Mouse (Mus musculus) CH12.LX (cell line): Measurements from ENCODE around the gene Anxa3. TPM values are rescaled to one million over a fixed set of nuclear protein-coding genes. Genes with fewer than 3 reads are reported as not detected.

Experiments
- DNase-seq: peaks from one replicate; pipeline ENCODE4 v3.0.0-alpha.2; 2013; ENCODE audit errors: extremely low read depth
- H3K27ac ChIP-seq: 2 replicates; pipeline ENCODE4 v1.5.1; 2012; ENCODE audit warnings: low read depth, mild to moderate bottlenecking, control low read depth, moderate library complexity; ENCODE audit not compliant: insufficient read depth
- H3K27me3 ChIP-seq: replicated peaks from 2 replicates; pipeline ENCODE3; 2012; ENCODE audit warnings: inconsistent platforms
- H3K36me3 ChIP-seq, 2 experiments: replicated peaks in 1 of 2; 2 replicates each; pipeline versions ENCODE3 to v1.6.1; 2012; ENCODE audit warnings: inconsistent platforms in 1 of 2, low read length in 1 of 2, mild to moderate bottlenecking in 1 of 2, mixed read lengths in 1 of 2, moderate library complexity in 1 of 2; ENCODE audit not compliant: control insufficient read depth in 1 of 2, insufficient read depth in 1 of 2
- H3K4me1 ChIP-seq, 2 experiments: 2 replicates each; pipeline ENCODE4 v1.6.1; 2012; ENCODE audit warnings: inconsistent platforms in 1 of 2, moderate library complexity in 1 of 2; ENCODE audit not compliant: insufficient read depth in 2 of 2, control insufficient read depth in 1 of 2
- H3K4me2 ChIP-seq: 2 replicates; pipeline ENCODE4 v1.6.1; 2012; ENCODE audit warnings: low read depth, mild to moderate bottlenecking, control low read depth; ENCODE audit not compliant: poor library complexity, insufficient read depth, severe bottlenecking
- H3K4me3 ChIP-seq, 3 experiments: fragments of 150-350 bp in 1 of 3; sonication (generic) in 1 of 3; replicated peaks in 1 of 3; 2 replicates each; pipeline versions ENCODE3 to v1.5.1; 2011 to 2012; ENCODE audit warnings: low read depth in 2 of 3, low read length in 2 of 3, mild to moderate bottlenecking in 2 of 3, moderate library complexity in 2 of 3, control low read depth in 1 of 3, improper control_type of control experiment in 1 of 3, inconsistent platforms in 1 of 3, mixed read lengths in 1 of 3; ENCODE audit not compliant: poor library complexity in 1 of 3
- H3K79me2 ChIP-seq: replicated peaks from 2 replicates; pipeline ENCODE4 v1.6.1; 2012; ENCODE audit warnings: mild to moderate bottlenecking, moderate library complexity; ENCODE audit not compliant: control insufficient read depth, poor library complexity, insufficient read depth, severe bottlenecking; ENCODE audit errors: extremely low read depth
- H3K9ac ChIP-seq: 2 replicates; pipeline ENCODE4 v1.6.1; 2012; ENCODE audit warnings: low read depth, mild to moderate bottlenecking, control low read depth, moderate library complexity; ENCODE audit not compliant: insufficient read depth
- H3K9me3 ChIP-seq: replicated peaks from 2 replicates; pipeline ENCODE3; 2012; ENCODE audit warnings: low read length, inconsistent platforms, mixed read lengths
- CHD1 ChIP-seq: IDR thresholded peaks from 2 replicates; pipeline ENCODE4 v1.6.1; 2012; ENCODE audit warnings: low read depth, low read length, improper control_type of control experiment, inconsistent platforms
- CHD2 ChIP-seq: IDR thresholded peaks from 2 replicates; pipeline ENCODE4 v1.6.1; 2011; ENCODE audit warnings: low read length, improper control_type of control experiment
- CTCF ChIP-seq, 2 experiments: IDR thresholded peaks in 1 of 2; conservative IDR thresholded peaks in 1 of 2; 2 replicates each; pipeline ENCODE4 v1.5.1; 2011 to 2012; ENCODE audit warnings: low read depth in 2 of 2, low read length in 2 of 2, improper control_type of control experiment in 1 of 2, inconsistent platforms in 1 of 2, mild to moderate bottlenecking in 1 of 2, moderate library complexity in 1 of 2
- ELF1 ChIP-seq: IDR thresholded peaks from 2 replicates; pipeline ENCODE4 v1.6.1; 2014; ENCODE audit warnings: low read depth, mild to moderate bottlenecking, inconsistent platforms, low read length, improper control_type of control experiment
- ETS1 ChIP-seq: conservative IDR thresholded peaks from 2 replicates; pipeline ENCODE4 v1.6.1; 2012; ENCODE audit warnings: low read depth, mild to moderate bottlenecking, inconsistent platforms, low read length, improper control_type of control experiment, moderate library complexity
- HCFC1 ChIP-seq: IDR thresholded peaks from 2 replicates; pipeline ENCODE4 v1.6.1; 2012; ENCODE audit warnings: low read depth, mild to moderate bottlenecking, inconsistent platforms, low read length, improper control_type of control experiment
- JUND ChIP-seq: conservative IDR thresholded peaks from 2 replicates; pipeline ENCODE4 v1.6.1; 2011; ENCODE audit warnings: low read depth, low read length, improper control_type of control experiment
- KAT2A ChIP-seq: IDR thresholded peaks from 2 replicates; pipeline ENCODE4 v1.6.1; 2012; ENCODE audit warnings: low read length, improper control_type of control experiment, inconsistent platforms; ENCODE audit not compliant: insufficient replicate concordance
- MAX ChIP-seq: IDR thresholded peaks from 2 replicates; pipeline ENCODE4 v1.6.1; 2011; ENCODE audit warnings: low read length, improper control_type of control experiment
- MEF2A ChIP-seq: IDR thresholded peaks from 2 replicates; pipeline ENCODE4 v1.6.1; 2014; ENCODE audit warnings: low read depth, mild to moderate bottlenecking, inconsistent platforms, low read length, improper control_type of control experiment, borderline replicate concordance
- MXI1 ChIP-seq: IDR thresholded peaks from 2 replicates; pipeline ENCODE4 v1.6.1; 2011; ENCODE audit warnings: mild to moderate bottlenecking, low read depth, low read length, improper control_type of control experiment
- MYC ChIP-seq: IDR thresholded peaks from 2 replicates; pipeline ENCODE4 v1.6.1; 2011; ENCODE audit warnings: low read depth, mild to moderate bottlenecking, improper control_type of control experiment, low read length
- NRF1 ChIP-seq: IDR thresholded peaks from 2 replicates; pipeline ENCODE4 v1.6.1; 2014; ENCODE audit warnings: low read depth, mild to moderate bottlenecking, inconsistent platforms, low read length, improper control_type of control experiment, moderate library complexity
- POLR2A ChIP-seq: IDR thresholded peaks from 2 replicates; pipeline ENCODE4 v1.6.1; 2011; ENCODE audit warnings: low read depth, mild to moderate bottlenecking, improper control_type of control experiment, low read length
- RAD21 ChIP-seq: IDR thresholded peaks from 2 replicates; pipeline ENCODE4 v1.6.1; 2011; ENCODE audit warnings: low read depth, mild to moderate bottlenecking, low read length, improper control_type of control experiment, moderate library complexity
- RCOR1 ChIP-seq: conservative IDR thresholded peaks from 2 replicates; pipeline ENCODE4 v1.6.1; 2012; ENCODE audit warnings: low read depth, mild to moderate bottlenecking, inconsistent platforms, low read length, improper control_type of control experiment
- SIN3A ChIP-seq: IDR thresholded peaks from 2 replicates; pipeline ENCODE4 v1.6.1; 2012; ENCODE audit warnings: low read length, improper control_type of control experiment, inconsistent platforms
- SMC3 ChIP-seq: IDR thresholded peaks from 2 replicates; pipeline ENCODE4 v1.6.1; 2011; ENCODE audit warnings: low read depth, low read length, improper control_type of control experiment
- TBP ChIP-seq: conservative IDR thresholded peaks from 2 replicates; pipeline ENCODE4 v1.6.1; 2011; ENCODE audit warnings: low read depth, low read length, improper control_type of control experiment
- TCF12 ChIP-seq: IDR thresholded peaks from 2 replicates; pipeline ENCODE4 v1.6.1; 2014; ENCODE audit warnings: low read depth, mild to moderate bottlenecking, inconsistent platforms, low read length, improper control_type of control experiment
- UBTF ChIP-seq: IDR thresholded peaks from 2 replicates; pipeline ENCODE4 v1.6.1; 2012; ENCODE audit warnings: low read depth, mild to moderate bottlenecking, inconsistent platforms, low read length, improper control_type of control experiment, moderate library complexity
- USF1 ChIP-seq: IDR thresholded peaks from 2 replicates; pipeline ENCODE4 v1.6.1; 2014; ENCODE audit warnings: low read depth, mild to moderate bottlenecking, inconsistent platforms, low read length, improper control_type of control experiment
- USF2 ChIP-seq: conservative IDR thresholded peaks from 2 replicates; pipeline ENCODE4 v1.6.1; 2011; ENCODE audit warnings: low read depth, low read length, improper control_type of control experiment
- ZC3H11A ChIP-seq: IDR thresholded peaks from 2 replicates; pipeline ENCODE4 v1.6.1; 2012; ENCODE audit warnings: low read depth, mild to moderate bottlenecking, inconsistent platforms, low read length, improper control_type of control experiment
- ZKSCAN1 ChIP-seq: IDR thresholded peaks from 2 replicates; pipeline ENCODE4 v1.6.1; 2012; ENCODE audit warnings: low read depth, inconsistent platforms, low read length, improper control_type of control experiment, borderline replicate concordance
- ZMIZ1 ChIP-seq: IDR thresholded peaks from 2 replicates; pipeline ENCODE4 v1.6.1; 2012; ENCODE audit warnings: low read depth, mild to moderate bottlenecking, inconsistent platforms, low read length, improper control_type of control experiment
- ZNF384 ChIP-seq: IDR thresholded peaks from 2 replicates; pipeline ENCODE4 v1.6.1; 2012; ENCODE audit warnings: low read depth, low read length, improper control_type of control experiment, inconsistent platforms
- dilution Hi-C: fragments of 300-500 bp; cut with MboI; formaldehyde crosslinking; loops from 2 replicates; pipeline ENCODE4 v1.14.3; 2020; ENCODE audit warnings: low sequenced_read_pairs; ENCODE audit not compliant: extremely low pct_unique_long_range_greater_than_20kb, extremely low pct_ligation_motif_present
- in situ Hi-C: fragments of 300-500 bp; cut with MboI; formaldehyde crosslinking; loops from 3 replicates; pipeline ENCODE4 v1.14.3; 2019; ENCODE audit warnings: low sequenced_read_pairs, low pct_ligation_motif_present, low pct_unique_long_range_greater_than_20kb, mixed read lengths
- polyA plus RNA-seq: library from polyadenylated mRNA; unstranded; fragments of >175 nt; gene quantifications from 2 replicates; pipeline ENCODE4 v1.2.1, GENCODE M21; 2012; ENCODE audit warnings: low read depth; ENCODE audit not compliant: insufficient read length
- total RNA-seq, 2 experiments: library from RNA; depleted of rRNA; stranded (reverse); fragments of 300-350 nt in 1 of 2; fragments of >200 nt in 1 of 2; gene quantifications; 2 replicates each; pipeline ENCODE4 v1.2.3; 2012 to 2014

Gene Anxa3
- total and polyA plus RNA-seq, 3 experiments = 1.4 TPM; not detected in 2

DNA sequence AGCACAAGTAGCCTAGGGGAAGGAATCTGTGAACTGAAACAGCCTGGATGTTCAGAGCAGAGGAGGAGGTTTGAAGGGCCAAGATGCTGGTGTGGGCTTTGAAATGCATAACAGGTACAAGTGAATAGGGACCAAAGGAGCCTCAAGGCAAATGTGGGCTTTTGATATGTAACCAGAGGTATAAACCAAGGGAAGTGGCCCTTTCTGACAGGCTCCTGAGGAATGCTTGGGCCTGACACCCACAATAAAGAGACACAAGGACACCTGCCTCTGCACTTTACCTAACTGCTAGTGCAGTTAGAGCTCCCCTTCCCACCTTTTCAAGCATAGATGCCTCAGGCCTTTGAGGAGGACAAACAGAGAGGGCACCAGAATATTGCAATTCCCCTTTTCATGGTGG lies 54.8 kb downstream of the Anxa3 start:
- Histone ChIP-seq H3K27ac (no peak overlapping the region), H3K4me2 (no peak overlapping the region), H3K9me3 (no peaks in the 10 kb centered on the region), H3K4me1 (no peaks in the 10 kb centered on the region), H3K9ac (no peak overlapping the region), H3K79me2 (no peaks in the 10 kb centered on the region), H3K4me3 (no peak overlapping the region), H3K36me3 (no peaks in the 10 kb centered on the region), H3K27me3 (peaks cover 2% of the 10 kb centered on the region)
- TF ChIP-seq ELF1 = no peak
- TF ChIP-seq USF1 = no peak
- no peak for TF ChIP-seq ETS1
- TF ChIP-seq ZKSCAN1 = no peak
- no peak for DNase-seq
- dilution Hi-C loops = no loop called here
- in situ Hi-C loops = no loop called here

- no peak overlapping the region for H3K27ac ChIP-seq
- dilution Hi-C loops = no loop called here
- TF ChIP-seq CHD1 (no peak), NRF1 (no peak), SIN3A (no peak), ZC3H11A (no peak), TBP (no peak), MXI1 (no peak), ZMIZ1 (no peak)
- no peaks in the 10 kb centered on the region for H3K9me3 ChIP-seq
- H3K4me1 ChIP-seq = no peaks in the 10 kb centered on the region
- no peak overlapping the region for H3K9ac ChIP-seq
- H3K79me2 ChIP-seq = no peaks in the 10 kb centered on the region
- no peaks in the 10 kb centered on the region for H3K36me3 ChIP-seq
- no peak overlapping the region for H3K4me2 ChIP-seq
- no peak overlapping the region for H3K4me3 ChIP-seq
- no peak for DNase-seq
- in situ Hi-C loops = no loop called here
- no peaks in the 10 kb centered on the region for H3K27me3 ChIP-seq
These were observed 55.2 kb downstream of the Anxa3 start for GRCm38 (mm10) chr5:96848386-96848785.

- Histone ChIP-seq H3K36me3 (no peaks in the 10 kb centered on the region), H3K27ac (no peak overlapping the region), H3K9me3 (no peaks in the 10 kb centered on the region), H3K4me2 (no peak overlapping the region), H3K4me3 (no peak overlapping the region), H3K9ac (no peak overlapping the region), H3K4me1 (no peaks in the 10 kb centered on the region), H3K27me3 (no peaks in the 10 kb centered on the region), H3K79me2 (no peaks in the 10 kb centered on the region)
- TF ChIP-seq ZNF384 (no peak), MXI1 (no peak), POLR2A (no peak), MAX (no peak), MYC (no peak), MEF2A (no peak), ZC3H11A (no peak), JUND (no peak), CTCF (conservative IDR thresholded peaks at IDR 0.05 in 1 of 2, IDR thresholded peaks at IDR 0.05 in 1 of 2; ENCODE audit: low read depth in 2 of 2, low read length in 2 of 2) (no peak), ETS1 (no peak), RCOR1 (no peak), CHD2 (no peak), UBTF (no peak), KAT2A (no peak), USF2 (no peak), TCF12 (no peak), ZMIZ1 (no peak), RAD21 (no peak), SMC3 (no peak), HCFC1 (no peak)
- dilution Hi-C loops = no loop called here
- DNase-seq = no peak
- in situ Hi-C loops = no loop called here
These were observed 56.1 kb downstream of the Anxa3 start for GRCm38 (mm10) chr5:96849232-96849631.
